Mouse (Mus musculus): ENCODE measurements around the gene Wipi1. TPM values are rescaled to one million over a fixed set of nuclear protein-coding genes. Genes with fewer than 3 reads are reported as not detected.

Gene Wipi1
- polyA plus RNA-seq, 2 experiments = 36.9 to 37.5 TPM

- Histone ChIP-seq H3K36me3 (ENCODE audit: control insufficient read depth, insufficient read depth, low read length) (no peaks in the 10 kb centered on the region), H3K27ac (replicated peaks; ENCODE audit: low read depth, low read length) (no peak overlapping the region), H3K4me2 (replicated peaks; ENCODE audit: low read depth, low read length, severe bottlenecking) (no peak overlapping the region), H3K27me3 (ENCODE audit: control insufficient read depth, insufficient read depth, low read length) (no peaks in the 10 kb centered on the region), H3K4me3 (replicated peaks; ENCODE audit: low read length) (no peak overlapping the region), H3K4me1 (ENCODE audit: control insufficient read depth, insufficient read depth, low read length) (no peaks in the 10 kb centered on the region), H3K9ac (ENCODE audit: low read depth, low read length, severe bottlenecking) (no peak overlapping the region), H3K9me3 (ENCODE audit: control insufficient read depth, low read length) (no peaks in the 10 kb centered on the region)
- 80% methylated on average over 4 of the region's 4 CpGs for WGBS
- no peak for TF ChIP-seq POLR2A (IDR thresholded peaks at IDR 0.05; ENCODE audit: borderline replicate concordance, extremely low read depth, insufficient read depth, insufficient read length)
- no peak for DNase-seq (ENCODE audit: low spot score)
- ATAC-seq (ENCODE audit: low FRiP score, low read depth) = no peak
These were observed 86.2 kb downstream of the Wipi1 start for GRCm38 (mm10) chr11:109525571-109525970.

DNA sequence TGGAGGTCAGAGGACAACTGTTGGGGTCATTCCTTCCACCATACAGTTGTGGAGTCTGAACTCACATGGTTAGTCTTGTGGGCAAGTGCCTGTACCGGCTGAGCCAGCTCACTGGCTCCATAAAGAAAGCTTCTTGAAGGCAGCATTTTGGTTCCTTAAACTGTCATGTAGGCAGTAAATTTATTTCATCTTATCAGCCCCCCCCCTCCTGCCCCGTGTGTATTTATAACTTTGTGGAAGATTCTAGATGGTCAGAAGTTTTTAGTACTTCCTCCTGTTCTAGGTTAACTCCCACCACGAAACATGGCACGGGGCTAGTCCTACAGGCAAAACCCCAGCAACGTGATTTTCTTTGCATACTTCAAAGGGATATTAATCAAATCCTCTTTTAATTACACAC lies 86.9 kb downstream of the Wipi1 start:
- Histone ChIP-seq H3K4me3 (replicated peaks; ENCODE audit: low read length) (no peak overlapping the region), H3K4me2 (replicated peaks; ENCODE audit: low read depth, low read length, severe bottlenecking) (no peak overlapping the region), H3K36me3 (ENCODE audit: control insufficient read depth, insufficient read depth, low read length) (no peaks in the 10 kb centered on the region), H3K27ac (replicated peaks; ENCODE audit: low read depth, low read length) (no peak overlapping the region), H3K4me1 (ENCODE audit: control insufficient read depth, insufficient read depth, low read length) (no peaks in the 10 kb centered on the region), H3K9ac (ENCODE audit: low read depth, low read length, severe bottlenecking) (no peak overlapping the region), H3K9me3 (ENCODE audit: control insufficient read depth, low read length) (no peaks in the 10 kb centered on the region), H3K27me3 (ENCODE audit: control insufficient read depth, insufficient read depth, low read length) (no peaks in the 10 kb centered on the region)
- DNase-seq (ENCODE audit: low spot score) = no peak
- no peak for TF ChIP-seq POLR2A (IDR thresholded peaks at IDR 0.05; ENCODE audit: borderline replicate concordance, extremely low read depth, insufficient read depth, insufficient read length)
- ATAC-seq (ENCODE audit: low FRiP score, low read depth) = no peak
- 83% methylated on average over 5 of the region's 5 CpGs for WGBS

Other genes starting within 250 kb of the Wipi1 start
- 24.8 and 28.7 TPM in 2 replicates for gene Gna13, start 249.1 kb downstream of the Wipi1 start, polyA plus RNA-seq (2012; rRNA removed)
- gene Gna13, start 249.1 kb downstream of the Wipi1 start, polyA plus RNA-seq (2014; fragmentation: Nextera tagmentation; extraction: Ambion mirVana) = 26.2 and 28.3 TPM in 2 replicates
- gene 9930022D16Rik, start 198.1 kb downstream of the Wipi1 start, polyA plus RNA-seq (2012; rRNA removed) = 0.03 TPM in 1 of 2 replicates, not detected in the other
- not detected in 2 replicates for gene 9930022D16Rik, start 198.1 kb downstream of the Wipi1 start, polyA plus RNA-seq (2014; fragmentation: Nextera tagmentation; extraction: Ambion mirVana)
- gene Amz2, start 186.0 kb downstream of the Wipi1 start, polyA plus RNA-seq (2012; rRNA removed) = 88.0 and 88.2 TPM in 2 replicates
- gene Amz2, start 186.0 kb downstream of the Wipi1 start, polyA plus RNA-seq (2014; fragmentation: Nextera tagmentation; extraction: Ambion mirVana) = 43.6 and 50.8 TPM in 2 replicates
- 5.3 TPM in 2 replicates for gene Arsg, start 138.6 kb downstream of the Wipi1 start, polyA plus RNA-seq (2012; rRNA removed)
- 3.2 and 5.4 TPM in 2 replicates for gene Arsg, start 138.6 kb downstream of the Wipi1 start, polyA plus RNA-seq (2014; fragmentation: Nextera tagmentation; extraction: Ambion mirVana)
- 2.9 and 3.3 TPM in 2 replicates for gene Slc16a6, start 138.4 kb downstream of the Wipi1 start, polyA plus RNA-seq (2012; rRNA removed)
- gene Slc16a6, start 138.4 kb downstream of the Wipi1 start, polyA plus RNA-seq (2014; fragmentation: Nextera tagmentation; extraction: Ambion mirVana) = 5.3 and 5.9 TPM in 2 replicates
- 194 and 204 TPM in 2 replicates for gene Prkar1a, start 37.4 kb upstream of the Wipi1 start, polyA plus RNA-seq (2012; rRNA removed)
- 359 and 369 TPM in 2 replicates for gene Prkar1a, start 37.4 kb upstream of the Wipi1 start, polyA plus RNA-seq (2014; fragmentation: Nextera tagmentation; extraction: Ambion mirVana)
- 9.4 and 12.4 TPM in 2 replicates for gene Fam20a, start 110.3 kb upstream of the Wipi1 start, polyA plus RNA-seq (2012; rRNA removed)
- gene Fam20a, start 110.3 kb upstream of the Wipi1 start, polyA plus RNA-seq (2014; fragmentation: Nextera tagmentation; extraction: Ambion mirVana) = 6.4 and 6.9 TPM in 2 replicates
- not detected in 2 replicates for gene 1700012B07Rik, start 216.1 kb upstream of the Wipi1 start, polyA plus RNA-seq (2012; rRNA removed)
- gene 1700012B07Rik, start 216.1 kb upstream of the Wipi1 start, polyA plus RNA-seq (2014; fragmentation: Nextera tagmentation; extraction: Ambion mirVana) = not detected in 2 replicates

All from limb, embryonic 14.5 days (tissue).